Mouse (Mus musculus) ES-E14 (cell line): ENCODE results near the gene Gm28308. TPM values are rescaled to one million over a fixed set of nuclear protein-coding genes. Genes with fewer than 3 reads are reported as not detected.

Experiments
- DNase-seq: peaks from one replicate; pipeline ENCODE4 v3.0.0-alpha.2; 2013; ENCODE audit warnings: low read depth, low spot score
- H3K27ac ChIP-seq: 2 replicates; pipeline ENCODE4 v1.5.1; 2012; ENCODE audit warnings: low read depth, mild to moderate bottlenecking, low read length, moderate library complexity, mixed read lengths; ENCODE audit not compliant: poor library complexity, insufficient read depth, severe bottlenecking
- H3K36me3 ChIP-seq: 2 replicates; pipeline ENCODE4 v1.6.1; 2012; ENCODE audit warnings: mild to moderate bottlenecking, low read length, moderate library complexity, mixed read lengths; ENCODE audit not compliant: control insufficient read depth, poor library complexity, insufficient read depth, severe bottlenecking
- H3K4me1 ChIP-seq, 2 experiments: fragments of 150-350 bp in 1 of 2; sonication (generic) in 1 of 2; 2 replicates each; pipeline ENCODE4 v1.6.1; 2012; ENCODE audit warnings: low read length in 2 of 2, mild to moderate bottlenecking in 1 of 2, mixed read lengths in 1 of 2; ENCODE audit not compliant: control insufficient read depth in 2 of 2, insufficient read depth in 2 of 2, poor library complexity in 1 of 2
- H3K4me3 ChIP-seq, 2 experiments: fragments of 150-350 bp in 1 of 2; sonication (generic) in 1 of 2; 2 replicates each; pipeline ENCODE4 v1.5.1; 2012; ENCODE audit warnings: low read length in 2 of 2, low read depth in 1 of 2, mild to moderate bottlenecking in 1 of 2, mixed read lengths in 1 of 2; ENCODE audit not compliant: insufficient read depth in 1 of 2, poor library complexity in 1 of 2, severe bottlenecking in 1 of 2
- H3K9ac ChIP-seq: 2 replicates; pipeline ENCODE4 v1.6.1; 2012; ENCODE audit warnings: low read depth, mild to moderate bottlenecking, low read length, mixed read lengths; ENCODE audit not compliant: poor library complexity, insufficient read depth, severe bottlenecking
- H3K9me3 ChIP-seq: fragments of 150-350 bp; sonication (generic); 2 replicates; pipeline ENCODE4 v1.6.1; 2012; ENCODE audit warnings: low read depth, mild to moderate bottlenecking, low read length; ENCODE audit not compliant: control insufficient read depth, insufficient read depth
- CHD2 ChIP-seq: IDR thresholded peaks from 2 replicates; pipeline ENCODE4 v1.6.1; 2014; ENCODE audit warnings: mild to moderate bottlenecking, low read depth, low read length, inconsistent platforms
- HCFC1 ChIP-seq: IDR thresholded peaks from 2 replicates; pipeline ENCODE4 v1.6.1; 2012; ENCODE audit warnings: low read length, inconsistent platforms, borderline replicate concordance; ENCODE audit not compliant: insufficient read depth
- MAFK ChIP-seq: IDR thresholded peaks from 2 replicates; pipeline ENCODE4 v1.6.1; 2014; ENCODE audit warnings: mild to moderate bottlenecking, low read depth, low read length, inconsistent platforms; ENCODE audit not compliant: insufficient read depth
- ZC3H11A ChIP-seq: IDR thresholded peaks from 2 replicates; pipeline ENCODE4 v1.6.1; 2012; ENCODE audit warnings: low read depth, mild to moderate bottlenecking, inconsistent platforms, low read length, borderline replicate concordance
- ZNF384 ChIP-seq: IDR thresholded peaks from 2 replicates; pipeline ENCODE4 v1.6.1; 2012; ENCODE audit warnings: low read depth, low read length, inconsistent platforms
- in situ Hi-C, 2 experiments: fragments of 600-800 bp; cut with MboI; formaldehyde crosslinking; loops; one replicate each; pipeline ENCODE4 v1.15.1; 2025; ENCODE audit warnings: low sequenced_read_pairs in 2 of 2, inconsistent platforms in 1 of 2; ENCODE audit not compliant: unreplicated experiment in 2 of 2
- total RNA-seq: library from RNA; depleted of rRNA; stranded (reverse); fragments of 300-350 nt; gene quantifications from 2 replicates; pipeline ENCODE4 v1.2.3, GENCODE M21; 2012

Gene Gm28308
- total RNA-seq, 1 experiment: 0.31 TPM

- Histone ChIP-seq H3K9ac (no peak within 1 kb of the TSS), H3K36me3 (no peaks in the 10 kb centered on the region), H3K27ac (no peak within 1 kb of the TSS), H3K4me1 (peaks cover 0 to 2% of the 10 kb centered on the region in 2 experiments; a peak in 2 of 4 replicates), H3K4me3 (no peak within 1 kb of the TSS), H3K9me3 (no peaks in the 10 kb centered on the region)
- no peak for DNase-seq
- TF ChIP-seq ZNF384 (no peak), HCFC1 (0 out of 2 replicates have a peak, but pooled peaks have one; percentile 29), MAFK (no peak), ZC3H11A (no peak), CHD2 (no peak)
- in situ Hi-C loops: loop anchor here in 1 of 2 experiments (10.0 kb wide), 1 partner anchor 138 kb away; the partner anchor contains the start of gene Evx1
Measured at GRCm38 (mm10) chr6:52177061-52177735, 35.9 kb downstream of the Gm28308 start, which contains the start of gene 5730596B20Rik. 5730596B20Rik (plus strand) TSS chr6:52177498.

DNA sequence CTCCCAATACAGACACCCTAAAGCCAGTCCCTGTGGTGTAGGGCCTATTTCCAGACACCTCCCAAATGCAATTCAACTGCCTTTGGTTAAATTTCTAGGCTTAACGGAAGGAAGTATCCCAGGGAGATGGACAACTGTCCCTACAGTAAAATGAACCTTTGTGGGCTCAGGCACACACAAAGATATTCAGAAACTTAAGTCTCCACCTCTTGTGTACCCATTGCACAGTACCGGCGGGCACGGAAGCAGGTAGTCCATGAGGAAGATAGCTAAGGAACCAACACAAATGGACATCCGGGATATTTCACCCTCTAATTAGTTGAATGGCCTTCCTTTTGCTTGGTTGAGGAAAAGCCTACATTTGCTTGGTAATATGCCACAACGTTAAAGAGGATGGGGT, 36.7 kb downstream of the Gm28308 start:
- no peaks in the 10 kb centered on the region for H3K36me3 ChIP-seq
- H3K9ac ChIP-seq: no peak overlapping the region
- H3K27ac ChIP-seq: no peak overlapping the region
- in situ Hi-C loops: loop anchor here in 1 of 2 experiments (10.0 kb wide), 1 partner anchor 138 kb away; the partner anchor contains the start of gene Evx1
- H3K4me1 ChIP-seq: peaks cover 0 to 2% of the 10 kb centered on the region in 2 experiments; a peak in 2 of 4 replicates
- no peaks in the 10 kb centered on the region for H3K9me3 ChIP-seq
- H3K4me3 ChIP-seq: no peak overlapping the region
- TF ChIP-seq ZC3H11A (no peak), ZNF384 (no peak), HCFC1 (no peak), CHD2 (no peak), MAFK (no peak)
- no peak for DNase-seq

DNA sequence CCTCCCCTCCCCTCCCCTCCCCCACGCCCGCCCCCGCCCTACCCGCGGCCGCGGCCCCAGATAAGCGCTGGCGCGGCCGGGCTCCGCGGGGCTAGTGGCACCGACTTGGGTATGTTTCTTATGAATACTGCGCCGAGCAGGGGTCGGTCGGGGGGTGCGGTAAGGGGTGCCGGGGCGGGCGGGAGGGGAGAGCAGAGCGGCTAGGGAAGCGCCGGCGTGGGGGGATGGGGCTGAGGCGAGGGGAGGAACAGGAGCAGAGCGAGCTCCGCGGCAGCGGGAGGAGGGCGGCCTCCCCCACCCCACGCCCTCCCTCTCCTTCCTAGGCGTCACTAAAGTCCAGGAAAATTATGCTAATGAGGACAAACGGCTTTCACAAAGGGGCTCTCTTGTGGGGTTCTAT, 37.3 kb downstream of the Gm28308 start:
- in situ Hi-C loops: loop anchor here in 1 of 2 experiments (10.0 kb wide), 1 partner anchor 139 kb away; the partner anchor contains the start of gene Evx1
- H3K4me3 ChIP-seq: peak overlapping the region in 1 of 2 experiments; percentile 62; a peak in 2 of 4 replicates
- DNase-seq: no peak
- H3K36me3 ChIP-seq: no peaks in the 10 kb centered on the region
- H3K27ac ChIP-seq: no peak overlapping the region
- peaks cover 0 to 2% of the 10 kb centered on the region in 2 experiments; a peak in 2 of 4 replicates for H3K4me1 ChIP-seq
- no peak overlapping the region for H3K9ac ChIP-seq
- TF ChIP-seq CHD2 (no peak), MAFK (no peak), HCFC1 (no peak), ZC3H11A (no peak), ZNF384 (no peak)
- no peaks in the 10 kb centered on the region for H3K9me3 ChIP-seq

GRCm38 (mm10) chr6:52174968-52175751, 38.0 kb downstream of the Gm28308 start:
- Histone ChIP-seq H3K9ac (0 out of 2 replicates have a peak overlapping the region, but pooled peaks have one; percentile 13), H3K4me1 (peaks cover 0 to 2% of the 10 kb centered on the region in 2 experiments; a peak in 2 of 4 replicates), H3K27ac (no peak overlapping the region), H3K9me3 (no peaks in the 10 kb centered on the region), H3K4me3 (peak overlapping the region; percentile 19 to 62; a peak in 3 of 4 replicates), H3K36me3 (no peaks in the 10 kb centered on the region)
- no peak for DNase-seq
- TF ChIP-seq HCFC1 (no peak), ZC3H11A (no peak)
- in situ Hi-C loops: loop anchor here in 1 of 2 experiments (10.0 kb wide), 1 partner anchor 140 kb away; the partner anchor contains the start of gene Evx1
